Mouse (Mus musculus) right cerebral cortex, postnatal 36 days (tissue): ENCODE results near the gene Asphd1.
A peak's percentile ranks its signal among the peaks of the same experiment; 100 is the strongest.

Experiments
- DNase-seq, 2 experiments: peaks; one replicate each; pipeline ENCODE4 v3.0.0; 2022; ENCODE audit warnings: low spot score in 2 of 2, mixed read lengths in 1 of 2

The Asphd1 gene

GRCm38 (mm10) chr7:126949403-126949792, at the start of gene Asphd1:
TSS of gene Asphd1 (minus strand) at chr7:126949582.
- peak; percentile 71 to 72 for DNase-seq

DNA sequence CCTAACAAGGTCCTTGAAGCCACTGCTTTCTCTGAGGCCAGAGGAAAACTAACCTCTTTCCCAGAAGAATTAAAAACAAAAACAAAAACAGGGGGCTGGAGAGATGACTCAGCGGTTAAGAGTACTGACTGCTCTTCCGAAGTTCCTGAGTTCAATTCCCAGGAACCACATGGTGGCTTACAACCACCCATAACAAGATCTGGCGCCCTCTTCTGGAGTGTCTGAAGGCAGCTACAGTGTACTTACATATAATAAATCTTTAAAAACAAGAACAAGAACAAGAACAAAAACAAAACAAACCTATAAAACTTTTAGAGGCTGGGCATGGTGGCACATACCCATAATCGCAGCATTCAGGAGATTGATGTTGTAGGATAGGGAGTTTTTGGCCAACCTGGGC, 47.1 kb upstream of the Asphd1 start:
- no peak for DNase-seq

- no peak for DNase-seq
Observed at GRCm38 (mm10) chr7:126988816-126989215, 39.4 kb upstream of the Asphd1 start.

DNA sequence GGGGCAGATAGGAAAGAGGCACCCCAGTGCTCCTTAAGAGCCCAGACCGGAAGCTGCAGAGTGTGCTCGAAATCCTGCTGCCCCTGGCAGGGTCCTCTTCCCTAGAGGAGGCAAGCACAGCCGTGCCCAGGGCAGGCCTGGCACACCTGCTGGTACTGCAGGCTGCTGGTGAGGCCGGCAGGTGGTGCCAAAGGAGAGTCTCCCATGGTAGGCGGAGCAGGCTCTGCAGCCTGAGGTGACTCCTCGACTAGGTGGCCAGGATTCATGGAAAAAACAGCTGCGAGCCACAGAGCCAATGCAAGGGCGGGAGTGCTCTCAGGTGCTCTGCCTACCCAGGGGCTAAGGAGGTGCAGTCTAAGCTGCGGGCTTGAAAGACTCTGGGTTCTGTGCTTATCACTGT, 36.9 kb upstream of the Asphd1 start:
- DNase-seq, result peak in 1 of 2 experiments; percentile 49

- DNase-seq, result peak; percentile 47 to 70
Observed at GRCm38 (mm10) chr7:126984667-126985444, 35.5 kb upstream of the Asphd1 start.

DNA sequence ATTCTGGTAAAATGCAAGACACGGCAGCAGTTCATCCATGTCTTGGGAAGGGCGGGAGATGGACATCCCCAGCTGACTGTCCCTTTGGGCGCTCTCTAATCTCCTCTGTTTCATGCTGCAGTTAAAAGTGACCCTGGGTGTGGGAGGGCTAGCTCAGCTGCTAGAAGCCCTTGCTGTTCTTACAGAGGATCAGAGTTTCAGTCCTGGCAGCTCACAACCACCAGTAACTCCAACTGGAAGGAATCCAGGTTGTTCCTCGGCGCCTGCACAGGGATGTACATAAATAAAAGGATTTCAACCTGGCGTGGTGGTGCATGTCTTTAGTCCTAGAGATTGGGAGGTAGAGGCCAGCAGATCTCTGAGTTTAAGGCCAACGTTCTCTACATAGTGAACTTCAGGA, 33.7 kb upstream of the Asphd1 start:
- DNase-seq, result no peak

- DNase-seq, result no peak
Observed at GRCm38 (mm10) chr7:126982054-126982453, 32.7 kb upstream of the Asphd1 start.

DNA sequence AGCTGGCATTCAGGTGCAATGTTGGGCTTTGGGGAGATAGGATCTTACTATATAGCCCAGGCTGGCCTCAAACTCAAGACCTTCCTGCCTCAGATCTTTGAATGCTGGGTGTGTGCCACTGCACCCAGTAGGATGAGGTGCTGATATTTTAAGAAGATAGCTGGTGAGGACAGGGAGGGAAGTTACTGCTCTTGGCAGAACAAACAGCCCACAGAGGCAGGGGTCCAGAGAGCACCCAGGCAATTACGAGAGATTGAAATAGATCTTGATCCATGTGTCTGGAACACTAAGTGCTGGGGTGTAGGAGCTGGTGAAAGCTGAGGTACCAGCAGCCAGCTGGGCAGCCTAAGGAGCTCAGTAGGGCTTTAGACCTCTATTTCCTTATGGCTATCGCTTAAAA, 32.2 kb upstream of the Asphd1 start:
- DNase-seq, result no peak

DNA sequence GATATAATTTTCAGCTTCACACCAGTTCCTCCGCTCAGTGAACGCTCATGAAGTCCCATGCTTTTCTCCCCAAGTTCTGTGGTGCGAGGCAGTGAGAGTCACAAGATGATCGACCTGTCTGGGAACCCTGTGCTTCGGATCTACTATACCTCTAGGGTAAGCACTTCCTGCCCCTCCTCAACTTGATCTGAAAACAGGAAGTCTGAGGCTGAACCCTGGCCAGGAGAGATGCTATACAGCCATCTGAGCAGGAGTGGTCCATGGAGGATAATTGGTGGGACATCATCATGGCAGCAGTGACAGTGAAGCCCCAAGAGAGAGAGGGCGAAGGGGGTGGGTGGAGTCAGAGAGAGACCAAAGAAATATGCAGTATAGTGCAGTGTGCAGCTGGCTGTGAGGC, 29.5 kb upstream of the Asphd1 start:
- DNase-seq, result no peak

DNA sequence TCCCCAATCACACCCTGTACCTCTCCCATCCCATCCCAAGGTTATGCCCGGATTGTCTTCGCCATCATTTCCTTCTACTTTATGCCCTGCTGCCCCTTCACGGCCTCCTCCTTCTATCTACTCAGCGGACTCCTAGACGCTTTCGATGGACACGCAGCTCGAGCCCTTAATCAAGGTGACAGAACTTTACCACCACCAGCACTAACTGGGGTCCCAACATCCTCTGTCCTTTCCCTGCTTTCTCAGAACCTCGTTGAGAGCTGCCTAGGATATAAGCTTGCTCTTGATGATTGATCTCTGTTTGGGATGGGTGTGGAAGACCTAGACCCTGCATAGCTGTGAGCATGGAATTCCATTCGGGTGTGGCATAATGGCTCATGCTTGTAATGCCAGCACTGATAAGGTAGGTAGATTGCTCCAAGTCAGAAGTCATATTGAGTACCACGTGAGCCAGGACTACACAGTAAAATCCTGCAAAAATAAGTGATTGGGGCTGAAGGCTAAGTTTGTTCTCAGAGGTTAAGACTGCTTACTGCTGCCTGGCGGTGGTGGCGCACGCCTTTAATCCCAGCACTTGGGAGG, 27.6 kb upstream of the Asphd1 start:
- no peak for DNase-seq

GRCm38 (mm10) chr7:126975950-126976866, 26.8 kb upstream of the Asphd1 start, which contains the start of gene Cdiptos:
TSS of gene Cdiptos (minus strand) at chr7:126976098.
- DNase-seq, result peak; percentile 90 to 93

GRCm38 (mm10) chr7:126975893-126975949, 26.3 kb upstream of the Asphd1 start, which contains the start of gene Cdipt:
TSS of gene Cdipt (plus strand) at chr7:126975914.
- DNase-seq, result no peak

GRCm38 (mm10) chr7:126975493-126975892, 26.1 kb upstream of the Asphd1 start:
- no peak for DNase-seq

DNA sequence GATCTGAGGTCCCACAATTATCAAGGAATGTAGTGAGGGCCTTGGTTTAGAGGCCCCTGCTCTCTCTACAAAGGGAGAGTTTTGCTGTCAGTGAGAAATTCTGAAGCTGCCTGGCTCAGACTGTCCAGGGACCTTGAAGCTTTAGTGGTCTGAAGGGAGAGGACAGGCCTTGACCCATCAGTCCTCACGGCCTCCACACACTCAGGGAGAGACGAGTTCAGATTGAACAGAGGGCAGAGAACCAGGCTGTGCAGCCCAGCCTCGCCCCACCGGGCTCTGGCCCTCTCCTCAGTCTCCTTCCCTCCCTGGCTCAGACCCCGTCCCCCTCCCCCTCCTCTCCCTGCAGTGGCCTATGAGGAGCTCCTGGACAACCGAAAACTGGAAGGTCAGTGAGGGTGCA, 18.0 kb upstream of the Asphd1 start:
- no peak for DNase-seq

DNA sequence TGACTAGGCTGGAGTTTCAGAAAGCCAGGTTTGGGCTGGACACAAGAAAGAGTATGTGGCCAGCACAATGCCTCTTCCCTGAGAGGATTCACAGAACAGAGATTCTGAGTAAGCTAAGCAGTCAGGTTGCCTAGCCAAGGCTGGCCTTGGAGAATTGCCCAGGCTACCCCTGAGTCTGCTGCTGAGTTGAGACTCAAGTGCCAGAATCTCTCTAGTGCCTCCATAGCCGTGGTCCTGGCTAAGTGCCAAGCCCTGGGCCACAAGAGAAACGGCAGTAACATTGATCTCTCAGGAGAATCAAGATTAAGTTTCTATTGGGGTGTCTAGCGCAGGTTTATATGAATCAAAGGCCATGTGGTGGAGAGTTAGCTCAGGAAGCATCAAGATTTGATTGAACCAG, 16.2 kb upstream of the Asphd1 start:
- DNase-seq, result no peak

GRCm38 (mm10) chr7:126963548-126964286, 14.3 kb upstream of the Asphd1 start:
- DNase-seq, result no peak

DNA sequence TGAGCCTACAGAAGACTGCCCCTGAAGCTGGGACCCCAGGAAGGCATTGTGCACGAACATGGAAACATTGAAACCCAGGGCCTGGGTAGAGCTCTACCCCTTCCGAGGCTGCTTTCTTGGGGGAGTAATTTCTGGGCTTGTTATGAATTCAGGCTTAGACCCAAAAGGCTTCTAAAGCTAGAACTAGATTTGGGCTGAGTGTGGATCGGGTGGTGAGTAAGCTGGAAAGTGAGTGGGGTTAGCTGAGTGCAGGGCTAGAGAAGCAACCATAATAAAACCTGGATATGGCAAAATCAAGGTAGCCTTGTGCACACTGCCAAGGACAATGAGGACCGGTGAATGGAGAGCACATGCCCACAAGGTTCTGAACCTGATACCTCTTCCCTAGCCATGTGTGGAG, 12.6 kb upstream of the Asphd1 start:
- no peak for DNase-seq

GRCm38 (mm10) chr7:126961095-126961494, 11.7 kb upstream of the Asphd1 start:
- no peak for DNase-seq

DNA sequence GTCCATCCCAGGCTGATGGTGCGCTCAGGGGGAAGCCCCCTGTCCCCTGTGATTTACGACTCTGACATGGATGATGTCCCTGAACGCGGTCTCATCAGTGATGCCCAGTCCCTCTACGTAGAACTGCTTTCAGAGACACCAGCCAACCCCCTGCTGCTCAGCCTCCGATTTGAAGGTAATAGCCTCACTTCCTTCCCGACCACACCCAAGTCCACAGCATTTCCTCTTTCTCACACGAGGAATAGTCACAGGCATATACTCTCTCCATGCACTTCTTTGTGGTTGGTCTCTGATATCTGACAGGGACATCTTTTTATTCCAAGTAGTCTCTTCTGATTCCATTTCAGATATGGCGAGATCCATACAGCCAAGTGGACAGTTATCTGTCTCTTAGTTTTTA, 10.4 kb upstream of the Asphd1 start:
- no peak for DNase-seq

DNA sequence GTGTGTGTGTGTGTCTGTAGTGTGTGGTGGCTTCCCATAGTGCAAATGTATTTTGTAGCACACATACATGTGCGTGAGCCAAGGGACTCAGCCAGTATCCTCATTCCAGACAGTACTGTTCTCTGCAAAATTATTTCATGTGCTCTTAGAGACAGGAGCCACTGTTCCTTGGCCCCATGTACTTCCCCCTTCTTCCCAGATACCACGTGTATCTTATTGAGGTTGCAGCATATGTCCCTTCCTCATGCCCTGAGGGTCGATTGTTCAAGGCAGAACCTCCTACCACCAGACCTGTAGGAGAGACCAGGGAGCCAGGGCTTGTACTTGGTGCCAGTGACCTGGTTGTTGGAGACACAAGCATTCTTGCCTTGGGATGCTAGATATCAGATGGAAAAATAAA, 5.7 kb upstream of the Asphd1 start:
- DNase-seq, result no peak

GRCm38 (mm10) chr7:126952646-126953045, 3.3 kb upstream of the Asphd1 start:
- DNase-seq, result no peak

DNA sequence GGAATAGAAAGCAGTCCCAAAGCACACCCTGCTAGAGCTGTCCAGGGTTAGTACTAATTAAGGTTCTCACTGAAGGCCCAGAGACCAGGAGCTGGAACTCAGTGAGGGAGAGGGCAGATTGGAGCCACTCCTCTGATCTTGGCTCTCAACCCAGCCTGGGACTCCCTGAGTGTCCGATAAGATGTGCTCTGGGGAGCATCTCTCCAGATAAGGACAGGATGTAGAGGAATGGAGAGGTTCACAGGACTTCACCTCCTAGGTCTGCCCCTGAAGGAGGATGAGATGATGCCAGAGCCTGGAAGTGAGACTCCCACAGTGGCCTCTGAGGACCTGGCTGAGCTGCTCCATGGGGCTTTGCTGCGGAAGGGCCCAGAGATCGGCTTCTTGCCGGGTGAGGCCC, 2.4 kb upstream of the Asphd1 start:
- DNase-seq, result no peak
